Mouse (Mus musculus): ENCODE results near the gene Cyth1. TPM values are rescaled to one million over a fixed set of nuclear protein-coding genes. Genes with fewer than 3 reads are reported as not detected.

Gene Cyth1
- polyA plus RNA-seq, 1 experiment, result 23.2 TPM

- no peak for DNase-seq (ENCODE audit: low spot score)
These were observed 23.1 kb downstream of the Cyth1 start for GRCm38 (mm10) chr11:118225056-118225836.

GRCm38 (mm10) chr11:118223416-118224067 lies 24.9 kb downstream of the Cyth1 start:
- DNase-seq (ENCODE audit: low spot score), result no peak

DNA sequence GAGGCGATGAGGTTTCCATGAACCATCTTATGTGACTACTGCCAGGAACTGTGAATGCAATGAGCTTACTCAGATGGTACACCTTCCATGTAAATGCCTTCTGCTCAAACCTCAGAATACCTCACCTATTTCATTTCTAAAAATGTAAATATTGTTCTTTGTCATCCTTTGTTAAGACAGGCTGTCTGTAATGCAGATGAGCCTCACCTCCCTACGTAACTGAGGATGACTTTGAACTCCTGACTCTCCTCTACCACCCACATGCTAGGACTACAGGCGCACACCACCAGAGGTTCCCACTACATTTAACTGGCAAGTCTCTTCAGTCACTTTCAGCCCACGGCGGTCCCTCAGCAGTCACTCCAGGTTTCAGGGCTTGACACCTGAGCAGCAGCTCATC lies 25.5 kb downstream of the Cyth1 start:
- no peak for DNase-seq (ENCODE audit: low spot score)

DNA sequence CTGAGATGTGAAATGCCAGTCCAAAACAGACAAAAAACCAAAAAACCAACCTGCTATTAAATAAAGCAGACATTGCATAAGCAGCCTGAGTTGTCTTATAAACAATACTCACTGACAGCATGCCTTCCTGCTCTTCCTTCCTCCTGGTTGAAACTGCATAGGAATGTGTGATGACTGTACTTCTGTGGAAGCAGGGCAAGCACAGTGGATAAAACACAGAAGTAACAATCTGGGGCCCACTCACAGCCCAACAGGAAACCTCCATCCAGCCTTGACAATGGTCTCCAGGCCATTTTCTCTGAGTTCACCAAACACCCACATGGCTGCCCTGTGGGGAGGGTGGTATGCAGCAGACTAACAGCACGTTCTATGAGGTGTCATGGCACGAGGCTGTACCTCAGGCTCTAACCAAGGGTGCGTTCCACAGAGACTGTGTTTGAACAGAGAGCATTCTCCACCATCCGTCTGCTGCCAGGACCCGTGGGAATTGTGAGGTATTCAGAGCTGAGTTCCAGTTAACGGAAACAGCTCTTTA lies 26.0 kb downstream of the Cyth1 start:
- DNase-seq (ENCODE audit: low spot score), result no peak

- DNase-seq (ENCODE audit: low spot score), result no peak
These were observed 27.7 kb downstream of the Cyth1 start for GRCm38 (mm10) chr11:118220561-118221262.

DNA sequence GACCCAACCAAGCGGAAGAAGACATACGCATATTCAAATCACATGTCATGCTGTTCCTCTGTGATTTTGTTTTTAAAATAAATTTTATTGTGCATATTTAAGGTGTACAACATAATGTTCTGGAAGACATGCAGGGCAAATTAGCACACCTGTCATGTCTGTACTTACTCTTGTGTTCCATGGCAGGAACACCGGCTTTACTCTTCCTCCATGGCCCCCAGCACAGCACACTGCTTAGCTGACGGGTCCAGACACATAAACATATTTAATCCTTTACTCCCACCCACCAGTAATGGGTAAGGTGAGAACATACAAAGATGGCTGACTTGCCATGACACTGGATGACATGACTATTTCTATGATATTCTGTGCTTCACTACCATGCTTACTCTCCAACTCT lies 29.3 kb downstream of the Cyth1 start:
- DNase-seq (ENCODE audit: low spot score), result no peak

GRCm38 (mm10) chr11:118216468-118216867 lies 31.9 kb downstream of the Cyth1 start:
- DNase-seq (ENCODE audit: low spot score), result no peak

GRCm38 (mm10) chr11:118215928-118216458 lies 32.4 kb downstream of the Cyth1 start:
- no peak for DNase-seq (ENCODE audit: low spot score)

GRCm38 (mm10) chr11:118212636-118213112 lies 35.7 kb downstream of the Cyth1 start:
- DNase-seq (ENCODE audit: low spot score), result no peak

- no peak for DNase-seq (ENCODE audit: low spot score)
These were observed 36.4 kb downstream of the Cyth1 start for GRCm38 (mm10) chr11:118211749-118212635.

GRCm38 (mm10) chr11:118210962-118211361 lies 37.4 kb downstream of the Cyth1 start:
- no peak for DNase-seq (ENCODE audit: low spot score)

DNA sequence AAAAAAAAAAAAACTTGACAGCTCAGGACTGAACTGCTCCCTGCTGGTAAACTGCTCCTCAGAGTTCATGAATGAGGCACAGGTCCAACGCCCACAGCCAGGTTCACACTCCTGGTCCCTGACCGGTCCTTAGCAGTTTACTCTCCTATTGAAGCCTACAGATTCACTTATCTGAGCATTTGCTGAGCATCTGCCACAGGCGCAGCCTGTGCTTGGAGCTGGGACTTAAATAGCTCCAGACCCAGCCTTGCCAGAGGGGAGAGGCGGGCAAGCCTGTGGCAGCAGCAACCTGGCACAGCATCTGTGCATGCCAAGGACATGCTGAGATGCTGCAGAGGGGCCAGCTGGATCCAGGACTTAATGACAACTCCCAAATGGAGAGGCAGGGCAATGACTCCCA lies 38.3 kb downstream of the Cyth1 start:
- DNase-seq (ENCODE audit: low spot score), result no peak

DNA sequence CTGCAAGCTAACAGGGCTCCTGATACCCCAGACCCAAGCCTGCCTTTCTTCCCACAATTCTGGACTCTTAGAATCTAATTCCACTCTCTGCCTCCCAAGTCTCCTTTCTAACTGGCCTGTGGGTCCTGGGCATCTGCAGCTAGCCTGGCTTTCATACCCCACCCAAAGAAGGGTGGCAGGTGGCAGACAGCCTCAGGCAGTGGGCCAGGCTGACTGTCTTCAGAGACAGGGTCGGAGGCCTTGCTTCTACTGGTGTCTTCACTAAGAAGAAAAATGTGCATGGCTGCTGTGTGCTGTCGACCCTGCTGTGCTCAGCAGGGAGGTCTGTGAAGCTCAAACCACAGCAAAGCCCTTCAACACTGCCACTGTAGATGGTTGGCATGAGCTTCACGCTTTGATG lies 39.0 kb downstream of the Cyth1 start:
- DNase-seq (ENCODE audit: low spot score), result no peak

GRCm38 (mm10) chr11:118208672-118209272 lies 39.6 kb downstream of the Cyth1 start:
- DNase-seq (ENCODE audit: low spot score), result no peak

DNA sequence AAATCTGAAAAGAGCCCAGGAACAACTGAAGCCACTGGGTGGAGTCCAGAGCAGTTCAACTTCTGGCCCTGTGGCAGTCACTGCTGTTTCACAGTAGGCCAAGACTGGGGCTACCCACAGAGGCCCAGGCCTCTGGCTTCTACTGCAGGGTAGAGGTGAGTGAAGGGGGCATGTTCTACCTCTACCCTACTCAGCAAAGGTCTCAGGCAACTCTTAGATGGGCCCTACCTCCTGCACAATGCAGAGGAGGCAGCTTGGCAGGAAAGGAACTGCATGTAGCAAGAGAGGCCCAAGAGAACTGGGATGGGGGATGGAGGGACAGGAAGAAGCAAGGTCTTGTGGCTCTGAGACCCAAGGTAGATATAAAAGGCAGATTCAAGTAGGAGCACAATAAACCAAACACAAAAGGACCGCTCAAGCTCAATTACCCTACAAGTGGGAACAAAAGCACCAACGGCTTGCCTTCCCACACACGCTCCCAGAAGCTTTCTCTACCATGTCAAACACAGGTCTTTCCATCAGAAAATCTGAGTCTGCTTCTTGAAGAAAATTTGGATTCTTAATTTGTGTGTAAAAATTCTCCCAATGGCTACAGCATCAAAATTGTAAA lies 40.9 kb downstream of the Cyth1 start:
- no peak for DNase-seq (ENCODE audit: low spot score)

DNA sequence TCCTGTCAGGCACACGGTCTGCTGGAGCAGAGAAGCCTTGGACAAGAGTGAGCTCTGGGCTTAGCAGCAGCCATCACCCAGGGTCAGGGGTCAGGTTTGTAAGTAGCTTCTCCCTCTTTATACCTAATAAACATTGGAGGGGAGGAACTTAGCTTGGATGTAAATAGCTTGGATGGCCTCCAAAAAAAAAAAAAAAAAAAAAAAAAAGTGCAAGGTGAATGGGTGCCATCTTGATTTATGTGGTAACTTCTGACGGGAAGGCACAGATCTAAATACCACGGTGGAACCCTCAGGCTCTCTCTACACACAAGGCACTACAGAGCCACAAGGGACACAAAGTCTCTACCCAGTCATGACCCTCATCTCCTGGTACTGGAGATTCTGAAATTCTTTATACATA lies 42.1 kb downstream of the Cyth1 start:
- DNase-seq (ENCODE audit: low spot score), result no peak

- DNase-seq (ENCODE audit: low spot score), result no peak
These were observed 44.9 kb downstream of the Cyth1 start for GRCm38 (mm10) chr11:118203469-118203868.

GRCm38 (mm10) chr11:118202410-118203233 lies 45.8 kb downstream of the Cyth1 start:
- DNase-seq (ENCODE audit: low spot score), result no peak

DNA sequence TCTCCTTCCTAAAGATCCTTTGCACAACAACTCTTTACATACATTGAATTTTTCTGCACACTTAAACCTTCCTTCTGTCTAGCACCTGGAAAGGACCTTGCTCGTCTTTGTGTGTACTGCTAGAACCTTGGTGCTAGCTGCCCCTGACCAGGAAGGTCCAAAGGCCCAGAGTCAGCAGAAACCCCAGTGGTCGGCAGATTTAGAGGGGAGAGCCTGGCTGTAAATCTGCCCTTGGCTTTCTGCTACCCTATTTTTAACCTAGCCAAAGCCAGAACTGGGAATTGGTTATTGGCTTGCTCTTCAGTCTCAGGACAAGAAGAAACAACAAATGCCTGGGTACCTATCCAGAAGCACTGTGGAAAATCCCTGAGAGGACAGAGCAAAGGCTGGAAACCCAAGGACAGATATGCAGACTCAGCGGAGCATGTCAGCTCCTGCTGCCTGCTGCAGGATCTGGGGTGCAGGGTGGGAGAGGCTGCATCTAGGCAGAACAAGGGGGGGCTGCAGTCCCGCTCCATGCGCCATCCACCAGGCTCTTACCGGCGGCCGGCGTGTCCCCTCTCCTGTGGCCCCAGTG lies 46.5 kb downstream of the Cyth1 start:
- DNase-seq (ENCODE audit: low spot score), result no peak

Measured in urinary bladder, adult 2 months (tissue).